Mouse (Mus musculus): ENCODE results near the gene Ggta1.

GRCm38 (mm10) chr2:35422384-35422783 is 40.6 kb downstream of the Ggta1 start:
- TF ChIP-seq POLR2A (IDR thresholded peaks at IDR 0.05; ENCODE audit: borderline replicate concordance, control insufficient read depth, low read depth, low read length) (no peak), CTCF (IDR thresholded peaks at IDR 0.05; ENCODE audit: control insufficient read depth, insufficient read depth, low read length) (no peak)
